Mouse (Mus musculus): Measurements from ENCODE around the gene Nde1. TPM values are rescaled to one million over a fixed set of nuclear protein-coding genes. Genes with fewer than 3 reads are reported as not detected.
"Not testable (repeated sequence)": the region's sequence is repeated elsewhere in the genome, so short reads cannot be mapped to it uniquely, and the experiment has no call there.

The Nde1 gene
- polyA plus RNA-seq, 1 experiment from 2014 or later, result 60.7 TPM

- no peaks in the 10 kb centered on the region for H3K27me3 ChIP-seq
- no peak overlapping the region for H3K27ac ChIP-seq (replicated peaks)
- no peaks in the 10 kb centered on the region for H3K4me1 ChIP-seq
- WGBS, result 80% methylated on average over 1 of the region's 1 CpGs
- no peaks in the 10 kb centered on the region for H3K9me3 ChIP-seq
- H3K4me2 ChIP-seq (replicated peaks), result no peak overlapping the region
- no peak overlapping the region for H3K4me3 ChIP-seq
- H3K9ac ChIP-seq (replicated peaks), result no peak overlapping the region
- H3K36me3 ChIP-seq, result peaks cover 90% of the 10 kb centered on the region
- ATAC-seq (replicated peaks), result no peak
These were observed 25.0 kb upstream of the Nde1 start for GRCm38 (mm10) chr16:14137976-14138561.

DNA sequence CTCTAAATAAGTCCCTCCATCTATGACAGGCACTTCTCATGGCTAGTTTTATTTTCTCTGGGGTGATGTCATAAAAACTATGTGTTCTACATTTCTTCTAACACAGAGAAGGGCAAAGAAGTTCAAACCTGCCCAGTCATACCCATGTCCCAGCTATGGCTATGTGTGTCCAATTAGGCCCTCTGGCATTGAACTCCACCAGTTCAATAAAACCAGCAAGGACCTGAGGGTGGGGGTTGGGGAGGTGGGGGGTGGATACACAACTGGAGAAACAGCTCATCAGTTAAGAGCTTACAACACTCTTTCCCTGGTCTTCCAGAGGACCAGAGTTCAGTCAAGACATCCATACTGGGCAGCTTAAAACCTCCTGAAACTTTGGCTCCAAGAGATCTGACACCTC lies 24.0 kb upstream of the Nde1 start:
- Histone ChIP-seq H3K4me3 (no peak overlapping the region), H3K36me3 (peaks cover 84% of the 10 kb centered on the region), H3K27me3 (no peaks in the 10 kb centered on the region), H3K9ac (replicated peaks) (no peak overlapping the region), H3K4me1 (no peaks in the 10 kb centered on the region), H3K27ac (replicated peaks) (no peak overlapping the region), H3K4me2 (replicated peaks) (no peak overlapping the region), H3K9me3 (no peaks in the 10 kb centered on the region)
- ATAC-seq (replicated peaks), result no peak

DNA sequence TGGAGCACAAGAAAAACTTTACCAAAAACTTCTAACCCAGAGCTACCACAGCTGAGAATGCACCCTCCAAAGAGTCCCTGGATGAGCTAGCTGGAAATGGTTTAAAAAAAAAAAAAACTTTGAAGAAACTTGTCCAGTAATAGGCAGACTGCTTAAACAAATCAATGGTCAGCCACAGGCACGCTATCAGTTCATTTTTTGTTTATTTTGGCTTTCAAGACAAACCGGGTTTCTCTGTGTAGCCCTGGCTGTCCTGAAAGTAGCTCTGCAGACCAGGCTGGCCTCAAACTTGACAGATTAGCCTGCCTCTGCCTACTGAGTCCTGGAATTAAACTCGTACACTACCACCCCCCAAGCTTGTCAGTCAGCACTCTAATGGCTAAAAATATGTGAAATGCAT lies 19.8 kb upstream of the Nde1 start:
- no peaks in the 10 kb centered on the region for H3K4me1 ChIP-seq
- H3K4me3 ChIP-seq, result no peak overlapping the region
- no peaks in the 10 kb centered on the region for H3K9me3 ChIP-seq
- ATAC-seq (replicated peaks), result no peak
- H3K27me3 ChIP-seq, result no peaks in the 10 kb centered on the region
- H3K27ac ChIP-seq (replicated peaks), result no peak overlapping the region
- H3K9ac ChIP-seq (replicated peaks), result no peak overlapping the region
- H3K4me2 ChIP-seq (replicated peaks), result no peak overlapping the region
- H3K36me3 ChIP-seq, result peaks cover 77% of the 10 kb centered on the region
- 92% methylated on average over 3 of the region's 3 CpGs for WGBS

- H3K27ac ChIP-seq (replicated peaks), result no peak overlapping the region
- H3K4me1 ChIP-seq, result no peaks in the 10 kb centered on the region
- no peaks in the 10 kb centered on the region for H3K27me3 ChIP-seq
- no peak for ATAC-seq (replicated peaks)
- H3K9me3 ChIP-seq, result no peaks in the 10 kb centered on the region
- no peak overlapping the region for H3K4me2 ChIP-seq (replicated peaks)
- H3K9ac ChIP-seq (replicated peaks), result no peak overlapping the region
- H3K4me3 ChIP-seq, result no peak overlapping the region
- peaks cover 72% of the 10 kb centered on the region for H3K36me3 ChIP-seq
These were observed 15.4 kb upstream of the Nde1 start for GRCm38 (mm10) chr16:14147712-14148111.

GRCm38 (mm10) chr16:14151718-14152117 lies 11.4 kb upstream of the Nde1 start:
- H3K4me3 ChIP-seq, result no peak overlapping the region
- H3K9ac ChIP-seq (replicated peaks), result no peak overlapping the region
- H3K36me3 ChIP-seq, result peaks cover 51% of the 10 kb centered on the region
- H3K9me3 ChIP-seq, result no peaks in the 10 kb centered on the region
- no peak overlapping the region for H3K27ac ChIP-seq (replicated peaks)
- 90% methylated on average over 4 of the region's 4 CpGs for WGBS
- no peaks in the 10 kb centered on the region for H3K27me3 ChIP-seq
- no peak overlapping the region for H3K4me2 ChIP-seq (replicated peaks)
- H3K4me1 ChIP-seq, result no peaks in the 10 kb centered on the region
- ATAC-seq (replicated peaks), result no peak

- H3K9me3 ChIP-seq; ATAC-seq (replicated peaks): not testable (repeated sequence)
- 74% methylated on average over 1 of the region's 2 CpGs for WGBS
These were observed 7.4 kb upstream of the Nde1 start for GRCm38 (mm10) chr16:14155638-14156037.

DNA sequence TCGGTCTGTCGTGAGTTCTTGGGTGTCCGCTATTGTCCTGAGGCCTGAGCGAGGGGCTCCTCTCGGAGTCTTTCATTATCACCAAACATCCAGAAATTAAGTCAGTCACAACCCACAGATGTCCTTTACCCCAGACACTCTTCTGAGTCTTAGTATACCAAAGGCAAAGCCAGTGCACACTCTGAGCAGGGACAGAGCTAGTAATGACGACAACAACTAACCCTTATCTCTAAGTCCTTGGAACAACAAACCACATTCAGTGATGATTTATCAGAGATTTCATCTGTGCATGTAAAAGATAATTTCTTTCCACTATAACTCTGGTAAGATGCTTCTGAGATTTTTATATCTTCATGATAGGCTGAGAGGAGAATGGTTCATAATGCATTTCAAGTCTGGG lies 6.8 kb upstream of the Nde1 start:
- 90% methylated on average over 6 of the region's 6 CpGs for WGBS
- no peak for ATAC-seq (replicated peaks)
- H3K27ac ChIP-seq (replicated peaks), result no peak overlapping the region

More at GRCm38 (mm10) chr16:14155638-14156037, 7.4 kb upstream of the Nde1 start:
- H3K9ac ChIP-seq (replicated peaks); H3K27ac ChIP-seq (replicated peaks); H3K4me2 ChIP-seq (replicated peaks); H3K27me3 ChIP-seq; H3K4me3 ChIP-seq: not testable (repeated sequence)
- Histone ChIP-seq H3K4me1 (peaks cover 21% of the 10 kb centered on the region), H3K36me3 (peaks cover 26% of the 10 kb centered on the region)

DNA sequence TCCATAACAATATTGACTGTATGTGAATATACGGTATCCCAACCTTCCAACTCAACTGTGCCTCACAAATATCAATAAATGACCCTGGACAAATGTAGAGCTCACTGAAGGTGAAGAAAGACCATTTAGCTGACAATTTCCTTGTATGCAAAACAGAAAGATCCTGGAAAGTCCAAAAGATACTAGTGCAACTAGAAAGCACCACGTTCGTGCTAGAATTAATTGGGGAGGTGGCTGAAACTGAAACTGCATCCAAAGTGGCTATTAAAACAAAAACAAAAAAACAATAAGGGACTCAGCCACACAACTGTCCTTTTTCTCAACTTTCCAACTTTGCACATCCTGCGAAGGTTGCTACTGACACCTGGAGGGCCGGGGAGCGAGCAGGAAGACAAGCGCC lies 4.5 kb upstream of the Nde1 start:
- WGBS, result 9% methylated on average over 7 of the region's 7 CpGs
- H3K27ac ChIP-seq (replicated peaks), result peak overlapping the region; percentile 96
- ATAC-seq (replicated peaks), result no peak
- no peaks in the 10 kb centered on the region; the same call in 1 of the 2 replicates for H3K36me3 ChIP-seq
- peak overlapping the region; percentile 77 for H3K4me3 ChIP-seq
- H3K4me1 ChIP-seq, result peaks cover 28% of the 10 kb centered on the region
- H3K9me3 ChIP-seq, result no peaks in the 10 kb centered on the region
- peak overlapping the region; percentile 75 for H3K9ac ChIP-seq (replicated peaks)
- peak overlapping the region; percentile 75 for H3K4me2 ChIP-seq (replicated peaks)
- no peaks in the 10 kb centered on the region for H3K27me3 ChIP-seq

More for the DNA sequence above, 6.8 kb upstream of the Nde1 start:
- no peak overlapping the region for H3K4me2 ChIP-seq (replicated peaks)
- no peaks in the 10 kb centered on the region for H3K9me3 ChIP-seq
- peaks cover 21% of the 10 kb centered on the region for H3K4me1 ChIP-seq
- H3K27me3 ChIP-seq, result no peaks in the 10 kb centered on the region
- peaks cover 20% of the 10 kb centered on the region for H3K36me3 ChIP-seq
- no peak overlapping the region for H3K4me3 ChIP-seq
- H3K9ac ChIP-seq (replicated peaks), result no peak overlapping the region

GRCm38 (mm10) chr16:14158936-14159745 lies 3.9 kb upstream of the Nde1 start:
- peak overlapping the region; percentile 96 for H3K27ac ChIP-seq (replicated peaks)
- no peaks in the 10 kb centered on the region for H3K9me3 ChIP-seq
- H3K36me3 ChIP-seq, result no peaks in the 10 kb centered on the region
- H3K4me2 ChIP-seq (replicated peaks), result peak overlapping the region; percentile 75
- H3K4me1 ChIP-seq, result peaks cover 34% of the 10 kb centered on the region
- peak overlapping the region; percentile 77 for H3K4me3 ChIP-seq
- WGBS, result 0% methylated on average over 58 of the region's 58 CpGs
- ATAC-seq (replicated peaks), result peak; percentile 94
- peak overlapping the region; percentile 75 for H3K9ac ChIP-seq (replicated peaks)
- H3K27me3 ChIP-seq, result no peaks in the 10 kb centered on the region

GRCm38 (mm10) chr16:14159746-14160131 lies 3.3 kb upstream of the Nde1 start:
- H3K4me2 ChIP-seq (replicated peaks), result peak overlapping the region; percentile 45
- no peaks in the 10 kb centered on the region for H3K9me3 ChIP-seq
- peak overlapping the region; percentile 75 for H3K9ac ChIP-seq (replicated peaks)
- peak overlapping the region; percentile 77 for H3K4me3 ChIP-seq
- H3K4me1 ChIP-seq, result peaks cover 39% of the 10 kb centered on the region
- H3K27ac ChIP-seq (replicated peaks), result peak overlapping the region; percentile 96
- 1% methylated on average over 10 of the region's 10 CpGs for WGBS
- H3K27me3 ChIP-seq, result no peaks in the 10 kb centered on the region
- no peaks in the 10 kb centered on the region for H3K36me3 ChIP-seq
- peak; percentile 24 for ATAC-seq (replicated peaks)

GRCm38 (mm10) chr16:14160941-14161340 lies 2.1 kb upstream of the Nde1 start:
- no peak for ATAC-seq (replicated peaks)
- Histone ChIP-seq H3K4me3 (no peak overlapping the region), H3K9ac (replicated peaks) (no peak overlapping the region), H3K27me3 (no peaks in the 10 kb centered on the region), H3K9me3 (no peaks in the 10 kb centered on the region), H3K27ac (replicated peaks) (no peak overlapping the region), H3K4me1 (peaks cover 44% of the 10 kb centered on the region), H3K4me2 (replicated peaks) (no peak overlapping the region), H3K36me3 (no peaks in the 10 kb centered on the region)
- WGBS, result 95% methylated on average over 1 of the region's 1 CpGs

DNA sequence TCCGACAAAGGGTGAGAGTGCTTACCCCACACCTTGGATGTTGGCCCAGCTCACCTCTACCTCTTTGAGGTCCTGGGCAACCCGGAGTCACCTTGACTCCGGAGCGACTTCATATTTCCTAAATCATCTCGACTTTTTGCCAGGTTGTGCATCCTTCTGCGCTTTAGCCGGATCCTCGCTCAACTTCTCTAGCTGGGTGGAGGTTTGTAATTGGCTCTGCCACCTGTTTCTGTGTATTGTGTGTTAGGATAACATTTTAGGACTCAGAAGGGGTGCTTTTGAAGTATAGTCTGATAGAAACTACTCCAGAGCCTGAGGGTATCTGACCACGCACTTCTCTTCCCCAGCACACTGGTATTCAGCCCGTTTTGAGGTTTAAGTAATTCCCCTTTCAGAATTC lies 656 bp downstream of the Nde1 start:
- ATAC-seq (replicated peaks), result no peak
- H3K9ac ChIP-seq (replicated peaks), result peak overlapping the region; percentile 66
- H3K9me3 ChIP-seq, result no peaks in the 10 kb centered on the region
- no peaks in the 10 kb centered on the region for H3K36me3 ChIP-seq
- no peaks in the 10 kb centered on the region for H3K27me3 ChIP-seq
- peak overlapping the region; percentile 62 for H3K4me3 ChIP-seq
- 1% methylated on average over 10 of the region's 10 CpGs for WGBS
- peaks cover 26% of the 10 kb centered on the region for H3K4me1 ChIP-seq
- no peak overlapping the region for H3K27ac ChIP-seq (replicated peaks)
- H3K4me2 ChIP-seq (replicated peaks), result peak overlapping the region; percentile 84
